Mouse (Mus musculus): ENCODE results near the gene Gm4881.

GRCm38 (mm10) chr7:24918763-24919323 is 25.5 kb downstream of the Gm4881 start:
- TF ChIP-seq CTCF (IDR thresholded peaks at IDR 0.05; ENCODE audit: low read depth) (no peak), EP300 (IDR thresholded peaks at IDR 0.05; ENCODE audit: low read depth) (no peak)

Measured in liver, postnatal 0 days (tissue).